Mouse (Mus musculus) cerebellum, adult 2 months (tissue): ENCODE results near the gene Aldh3b3.

Experiments
- CTCF ChIP-seq: fragments of 200-500 bp; IDR thresholded peaks from 2 replicates; pipeline ENCODE4 v1.5.1; 2011; ENCODE audit warnings: low read depth, mild to moderate bottlenecking, control low read depth, low read length, moderate library complexity, borderline replicate concordance; ENCODE audit not compliant: insufficient read depth
- POLR2A ChIP-seq: fragments of 200-500 bp; IDR thresholded peaks from 2 replicates; pipeline ENCODE4 v1.6.1; 2011; ENCODE audit warnings: low read length, control low read depth, borderline replicate concordance; ENCODE audit not compliant: insufficient read depth

- TF ChIP-seq CTCF: no peak
- no peak for TF ChIP-seq POLR2A
Measured at GRCm38 (mm10) chr19:3951461-3951860, 7.0 kb upstream of the Aldh3b3 start.
